Mouse (Mus musculus) T-cell, adult 66 days (primary cell): ENCODE results near the gene Hpd. TPM values are rescaled to one million over a fixed set of nuclear protein-coding genes. Genes with fewer than 3 reads are reported as not detected.

Source experiments
- total RNA-seq, 2 experiments: library from RNA; stranded (reverse); gene quantifications; 3 replicates in 1 of 2; 4 replicates in 1 of 2; pipeline ENCODE4 v1.2.4; 2023

Gene Hpd
- total RNA-seq = not detected

DNA sequence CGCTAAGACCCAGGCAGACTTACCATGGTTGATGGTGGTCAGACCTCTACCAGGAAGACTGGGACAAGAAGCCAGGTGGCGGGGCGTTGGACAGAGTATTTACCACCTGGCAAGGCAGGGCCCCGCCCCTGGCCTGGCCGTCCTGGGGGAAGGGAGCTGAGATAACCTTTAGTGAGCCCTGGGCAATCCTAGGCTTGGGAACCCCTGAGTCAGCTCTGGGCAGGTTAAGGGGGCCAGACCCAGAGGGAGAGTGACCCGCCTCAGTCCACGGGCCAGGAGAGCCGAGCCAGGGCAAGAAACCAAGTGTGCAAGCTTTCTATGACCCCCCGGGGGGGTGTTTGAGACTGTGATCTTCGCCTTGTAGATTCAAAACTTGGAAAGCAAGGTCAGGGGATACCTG, at the start of gene Hpd:
Gene Hpd, minus strand, starts transcription at position 77 of the 400 bp plus-strand sequence.

DNA sequence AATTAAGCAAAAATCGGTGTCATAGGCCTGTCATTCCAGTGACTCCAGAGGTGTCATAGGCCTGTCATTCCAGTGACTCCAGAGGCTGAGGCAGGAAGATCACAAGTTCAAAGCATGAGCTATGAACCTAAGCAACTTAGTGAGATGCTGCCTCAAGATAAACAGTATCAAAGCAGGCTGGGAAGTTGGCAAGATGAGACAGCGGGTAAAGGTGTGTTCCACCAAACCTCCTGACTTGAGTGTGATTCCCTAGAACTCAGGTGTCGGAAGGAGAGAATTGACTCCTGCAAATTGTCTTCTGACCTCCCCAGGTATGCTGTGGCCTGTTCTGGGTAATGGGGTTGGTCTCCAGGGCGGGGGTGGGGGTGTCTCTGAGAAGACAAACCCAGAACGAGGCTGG, 13.2 kb downstream of the Hpd start, which contains the start of gene Psmd9:
Gene Psmd9, plus strand, starts transcription at position 130 of the 400 bp plus-strand sequence.

DNA sequence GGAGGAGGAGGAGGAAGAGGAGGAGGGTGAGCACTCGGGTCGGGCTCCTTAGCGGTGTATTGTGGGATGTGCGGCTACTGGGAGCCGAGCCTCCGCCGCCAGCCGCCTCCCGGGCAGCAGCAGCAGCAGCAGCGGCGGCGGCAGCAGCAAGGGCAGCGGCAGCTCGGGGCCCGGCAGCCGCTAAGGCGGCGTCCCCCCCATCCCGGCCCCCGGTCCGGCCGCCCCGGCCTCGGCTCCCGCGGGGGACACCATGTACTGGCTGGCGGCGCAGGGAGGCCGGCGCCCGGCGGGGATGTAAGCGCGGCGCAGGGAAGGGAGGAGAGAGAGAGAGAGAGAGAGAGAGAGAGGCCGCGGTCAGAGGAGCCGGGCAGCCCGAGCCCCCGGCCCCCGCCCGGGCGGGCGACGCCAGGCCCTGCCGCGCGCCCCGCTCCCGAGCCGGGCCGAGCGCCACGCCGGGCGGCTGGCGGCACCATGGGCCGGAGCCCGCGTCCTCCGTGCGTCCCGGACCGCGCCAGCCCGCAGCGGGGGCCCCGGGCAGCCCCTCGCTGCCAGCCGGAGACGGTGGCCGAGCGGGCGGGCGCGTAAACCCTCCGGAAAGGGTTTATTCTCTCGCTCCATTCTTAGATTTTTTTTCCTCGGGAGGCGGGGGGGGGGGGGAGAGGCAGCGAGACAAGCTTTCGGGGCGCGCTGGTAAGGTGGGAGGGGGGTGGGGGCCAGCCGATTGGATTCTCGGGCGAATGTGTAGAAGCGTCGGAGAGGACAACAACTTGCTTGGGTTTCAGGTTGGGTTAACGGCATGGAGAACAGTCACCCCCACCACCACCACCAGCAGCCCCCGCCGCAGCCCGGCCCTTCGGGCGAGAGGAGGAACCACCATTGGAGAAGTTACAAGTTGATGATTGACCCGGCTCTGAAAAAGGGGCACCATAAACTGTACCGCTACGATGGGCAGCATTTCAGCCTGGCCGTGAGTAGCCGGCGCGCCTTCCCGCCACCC, 40.1 kb downstream of the Hpd start, which contains the start of gene Setd1b:
Gene Setd1b, plus strand, starts transcription at position 33 of the 997 bp plus-strand sequence.

DNA sequence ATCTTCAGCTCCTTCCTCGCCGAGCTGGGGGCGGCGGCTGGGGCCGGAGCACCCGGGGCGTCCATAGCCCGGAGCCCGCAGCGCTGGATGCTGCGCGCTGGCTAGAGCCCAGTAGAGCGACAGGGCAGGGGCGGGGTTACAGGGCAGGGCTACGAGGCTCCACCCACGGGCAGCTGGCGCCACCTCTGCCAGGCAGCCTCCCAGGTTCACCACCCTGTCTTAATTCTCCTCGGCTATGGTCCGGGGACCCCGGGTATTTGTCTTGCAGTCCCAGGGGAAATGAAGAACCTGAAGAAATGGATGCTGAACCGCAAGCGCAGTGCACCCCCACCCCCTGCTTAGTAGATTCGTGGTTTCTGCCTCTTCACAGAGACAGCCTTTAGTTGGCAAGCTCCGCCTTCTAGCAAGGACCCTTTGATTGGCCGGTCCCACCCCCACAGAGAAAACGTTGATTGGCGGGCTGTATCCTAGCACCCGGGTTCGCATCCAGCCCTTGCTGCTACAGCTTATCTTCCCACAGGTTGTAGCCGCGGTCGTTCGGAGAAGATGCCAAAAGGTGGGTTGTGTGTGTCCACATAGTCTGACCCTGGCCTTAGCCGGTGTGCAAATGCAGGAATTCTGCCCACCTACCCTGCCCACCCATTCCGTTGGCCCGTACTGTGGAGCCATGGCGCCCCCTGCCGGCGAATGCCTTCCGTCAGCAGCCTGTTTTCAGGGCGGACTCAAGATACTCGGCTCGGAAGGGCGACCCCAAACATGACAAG, 50.0 kb downstream of the Hpd start, which contains the start of gene Rhof:
Gene Rhof, minus strand, starts transcription at position 385 of the 764 bp plus-strand sequence.

Other genes starting within 250 kb of the Hpd start
- gene Kdm2b, start 192.9 kb downstream of the Hpd start, total RNA-seq = 10 to 100 TPM; 60.5 to 66.5 TPM
- gene Orai1, start 167.7 kb downstream of the Hpd start, total RNA-seq = 10 to 100 TPM; 73.3 to 78.4 TPM
- not detected for gene Morn3, start 135.7 kb downstream of the Hpd start, total RNA-seq
- 1 to 10 TPM; 7.0 to 7.8 TPM for gene Tmem120b, start 114.3 kb downstream of the Hpd start, total RNA-seq
- gene Rhof, start 50.0 kb downstream of the Hpd start, total RNA-seq = 10 to 100 TPM; 92.6 to 93.9 TPM
- 100 to 1,000 TPM; 101 to 106 TPM for gene Setd1b, start 40.5 kb downstream of the Hpd start, total RNA-seq
- 10 to 100 TPM; 25.4 to 33.7 TPM for gene Psmd9, start 13.3 kb downstream of the Hpd start, total RNA-seq
- 1 to 10 TPM; 1.9 to 2.0 TPM for gene Wdr66, start 69.4 kb upstream of the Hpd start, total RNA-seq
- 10 to 100 TPM; 18.1 to 18.4 TPM for gene Bcl7a, start 161.1 kb upstream of the Hpd start, total RNA-seq
- 10 to 100 TPM; 79.7 to 85.3 TPM for gene Mlxip, start 212.1 kb upstream of the Hpd start, total RNA-seq